Mouse (Mus musculus) stomach, postnatal 0 days (tissue): ENCODE measurements at regions not wholly inside any gene's neighbourhood (a gene's known extent, or its start where the extent isn't known, plus 50 kb on each side); places are given as distances from the start of the nearest gene placed in this dataset.
A peak's percentile ranks its signal among the peaks of the same experiment; 100 is the strongest.

ENCODE experiments used
- ATAC-seq: fragments of 200-750 bp; cut with Nextera tagmentation; 2 replicates; pipeline ENCODE4 v1.8.0; 2017; ENCODE audit not compliant: low FRiP score, low TSS enrichment
- DNase-seq: peaks from one replicate; pipeline ENCODE4 v3.0.0-alpha.2; 2016; ENCODE audit warnings: low spot score
- H3K27ac ChIP-seq: fragments of 300-500 bp; sonication (generic); replicated peaks from 2 replicates; pipeline ENCODE4 v1.5.1; 2014; ENCODE audit warnings: mild to moderate bottlenecking, control low read depth
- H3K27me3 ChIP-seq: fragments of 300-500 bp; sonication (generic); 2 replicates; pipeline ENCODE4 v1.6.1; 2014; ENCODE audit warnings: low read length; ENCODE audit not compliant: control insufficient read depth, insufficient read depth
- H3K36me3 ChIP-seq: fragments of 300-500 bp; sonication (generic); 2 replicates; pipeline ENCODE4 v1.6.1; 2014; ENCODE audit warnings: low read length, mixed read lengths; ENCODE audit not compliant: control insufficient read depth, insufficient read depth
- H3K4me1 ChIP-seq: fragments of 300-500 bp; sonication (generic); replicated peaks from 2 replicates; pipeline ENCODE4 v1.6.1; 2014; ENCODE audit warnings: antibody characterized with exemption; ENCODE audit not compliant: control insufficient read depth, insufficient read depth
- H3K4me2 ChIP-seq: fragments of 300-500 bp; sonication (generic); replicated peaks from 2 replicates; pipeline ENCODE4 v1.6.1; 2014; ENCODE audit warnings: low read depth, mild to moderate bottlenecking, control low read depth, moderate library complexity
- H3K4me3 ChIP-seq: fragments of 300-500 bp; sonication (generic); 2 replicates; pipeline ENCODE4 v1.5.1; 2014; ENCODE audit warnings: low read depth, low read length, control low read depth
- H3K9ac ChIP-seq: fragments of 300-500 bp; sonication (generic); 2 replicates; pipeline ENCODE4 v1.6.1; 2014; ENCODE audit warnings: mild to moderate bottlenecking, low read length, control low read depth, mixed read lengths
- H3K9me3 ChIP-seq: fragments of 300-500 bp; sonication (generic); 2 replicates; pipeline ENCODE4 v1.6.1; 2016; ENCODE audit warnings: low read length; ENCODE audit not compliant: control insufficient read depth
- CTCF ChIP-seq: IDR thresholded peaks from 2 replicates; pipeline ENCODE4 v1.5.1; 2016; ENCODE audit warnings: antibody characterized with exemption, low read depth, mild to moderate bottlenecking, moderate library complexity
- EP300 ChIP-seq: optimal IDR thresholded peaks from 2 replicates; pipeline ENCODE3; 2016; ENCODE audit warnings: antibody characterized with exemption
- WGBS: fragments of 180-500 bp; shearing (Covaris S2); extraction: QIAGEN DNeasy Blood & Tissue Kit; methylation state at CpG from one replicate; pipeline ENCODE4 v1.1.7; 2014; 5-methylcytosine and 5-hydroxymethylcytosine counted together

- Histone ChIP-seq H3K4me2 (no peak overlapping the region), H3K9ac (no peak overlapping the region), H3K27me3 (no peaks in the 10 kb centered on the region), H3K4me3 (no peak overlapping the region), H3K4me1 (no peaks in the 10 kb centered on the region), H3K9me3 (no peaks in the 10 kb centered on the region), H3K36me3 (no peaks in the 10 kb centered on the region), H3K27ac (no peak overlapping the region)
- 34% methylated on average over 2 of the region's 2 CpGs for WGBS
- peak; percentile 34 for TF ChIP-seq CTCF
- TF ChIP-seq EP300, result no peak
- ATAC-seq, result no peak
- DNase-seq, result peak; percentile 30
These were observed 102.7 kb downstream of the Ptpn20 start for GRCm38 (mm10) chr14:33691690-33692089.

- Histone ChIP-seq H3K27ac (no peak overlapping the region), H3K4me3 (no peak overlapping the region), H3K9ac (no peak overlapping the region), H3K4me2 (no peak overlapping the region), H3K27me3 (no peaks in the 10 kb centered on the region), H3K9me3 (no peaks in the 10 kb centered on the region), H3K36me3 (no peaks in the 10 kb centered on the region), H3K4me1 (no peaks in the 10 kb centered on the region)
- TF ChIP-seq EP300 (no peak), CTCF (no peak)
- ATAC-seq, result no peak
- 72% methylated on average over 2 of the region's 2 CpGs for WGBS
- DNase-seq, result no peak
These were observed 105.2 kb downstream of the Ptpn20 start for GRCm38 (mm10) chr14:33694224-33694623.

DNA sequence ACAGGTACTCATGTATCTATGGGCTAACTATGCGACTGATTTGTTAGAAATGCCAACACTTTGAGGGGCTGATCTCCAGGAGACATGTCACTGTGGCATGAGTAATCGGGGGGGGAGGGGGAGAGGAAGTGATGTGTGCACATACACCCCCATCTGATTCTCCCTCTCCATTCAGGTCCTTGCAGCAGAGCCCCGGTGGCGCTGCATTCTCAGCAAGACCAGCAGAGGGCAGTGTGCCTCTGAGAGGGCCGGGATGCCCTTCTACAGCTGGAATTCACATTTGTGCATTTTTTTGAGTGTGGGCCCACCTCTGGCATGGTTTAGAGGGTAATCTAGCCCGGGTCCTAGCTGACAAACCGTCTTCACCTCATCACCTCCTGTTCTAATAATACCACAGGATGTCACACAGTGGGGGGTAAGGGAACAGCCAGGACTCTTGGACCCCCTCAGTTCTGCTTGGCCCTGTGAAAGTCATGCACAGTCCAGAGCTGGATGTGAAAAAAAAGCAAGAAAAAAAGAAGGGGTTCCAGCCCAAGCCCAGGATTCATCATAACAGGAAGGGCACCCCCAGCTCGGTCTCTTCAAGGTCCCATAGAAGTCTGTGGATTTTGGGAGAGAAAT, 106.5 kb downstream of the Ptpn20 start:
- Histone ChIP-seq H3K4me2 (no peak overlapping the region), H3K4me1 (no peaks in the 10 kb centered on the region), H3K9ac (no peak overlapping the region), H3K27ac (no peak overlapping the region), H3K4me3 (no peak overlapping the region), H3K27me3 (no peaks in the 10 kb centered on the region), H3K36me3 (no peaks in the 10 kb centered on the region), H3K9me3 (no peaks in the 10 kb centered on the region)
- DNase-seq (peak; percentile 78), ATAC-seq (no peak)
- TF ChIP-seq CTCF (peak; percentile 96), EP300 (no peak)
- WGBS, result 19% methylated on average over 8 of the region's 8 CpGs

DNA sequence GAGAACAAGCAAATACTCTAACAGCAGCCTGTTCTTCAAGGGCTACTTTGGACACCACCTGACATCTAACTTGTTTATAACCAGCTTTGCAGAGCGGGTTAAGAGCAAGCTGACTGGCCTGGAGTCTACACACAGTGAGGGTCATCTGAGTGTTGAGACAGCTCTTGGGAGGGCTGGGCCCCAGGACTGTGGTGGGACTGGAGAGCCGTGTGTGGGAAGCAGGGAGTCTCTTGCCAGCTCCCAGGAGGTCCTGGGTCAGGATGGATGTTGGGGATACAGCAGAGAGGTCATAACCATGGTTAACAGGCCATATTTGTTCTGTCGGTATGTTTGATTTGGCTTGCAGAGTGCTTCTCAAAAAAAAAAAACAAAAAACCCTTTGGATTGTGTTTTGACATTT, 107.8 kb downstream of the Ptpn20 start:
- H3K4me2 ChIP-seq, result no peak overlapping the region
- WGBS, result 50% methylated on average over 3 of the region's 3 CpGs
- no peaks in the 10 kb centered on the region for H3K36me3 ChIP-seq
- H3K9me3 ChIP-seq, result no peaks in the 10 kb centered on the region
- ATAC-seq (no peak), DNase-seq (no peak)
- no peak overlapping the region for H3K9ac ChIP-seq
- TF ChIP-seq CTCF (no peak), EP300 (no peak)
- no peaks in the 10 kb centered on the region for H3K27me3 ChIP-seq
- no peak overlapping the region for H3K4me3 ChIP-seq
- H3K27ac ChIP-seq, result no peak overlapping the region
- no peaks in the 10 kb centered on the region for H3K4me1 ChIP-seq

- TF ChIP-seq CTCF (no peak), EP300 (no peak)
- no peaks in the 10 kb centered on the region for H3K9me3 ChIP-seq
- no peak overlapping the region for H3K27ac ChIP-seq
- no peak overlapping the region for H3K4me2 ChIP-seq
- no peaks in the 10 kb centered on the region for H3K36me3 ChIP-seq
- no peak for DNase-seq
- H3K9ac ChIP-seq, result no peak overlapping the region
- H3K4me1 ChIP-seq, result no peaks in the 10 kb centered on the region
- H3K4me3 ChIP-seq, result no peak overlapping the region
- H3K27me3 ChIP-seq, result no peaks in the 10 kb centered on the region
- 83% methylated on average over 13 of the region's 13 CpGs for WGBS
- ATAC-seq, result no peak
These were observed 110.9 kb downstream of the Ptpn20 start for GRCm38 (mm10) chr14:33699777-33700438.

DNA sequence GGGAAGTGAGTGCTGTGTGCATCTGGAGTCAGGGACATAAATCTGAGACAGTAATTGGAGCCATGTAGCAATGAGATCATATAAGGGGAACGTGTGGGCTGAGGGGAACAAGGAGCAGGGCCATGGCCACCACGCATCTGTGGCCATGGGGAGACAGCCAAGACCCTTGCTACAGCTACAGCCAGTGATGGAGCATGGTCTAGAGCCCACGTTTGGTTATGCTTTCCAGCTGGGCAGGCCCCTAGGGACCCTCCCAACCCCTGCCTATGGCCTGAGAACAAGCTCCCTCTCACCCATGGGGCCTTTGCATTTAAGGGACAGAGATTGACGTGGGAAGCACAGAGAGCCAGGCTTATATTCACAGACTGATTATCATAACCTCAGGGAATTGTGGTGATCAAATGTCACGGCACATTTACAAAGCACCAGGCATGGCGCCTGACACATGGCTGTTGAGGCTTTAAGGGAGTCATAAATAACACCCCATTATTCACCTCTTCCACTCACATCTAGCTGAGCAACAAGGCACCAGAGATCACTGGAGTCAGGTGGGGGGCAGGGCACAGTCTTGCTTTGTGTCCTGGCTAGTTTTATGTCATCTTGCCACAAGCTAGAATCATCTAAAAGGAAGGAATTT, 118.8 kb downstream of the Ptpn20 start:
- Histone ChIP-seq H3K9me3 (no peaks in the 10 kb centered on the region), H3K36me3 (no peaks in the 10 kb centered on the region), H3K4me2 (no peak overlapping the region), H3K27me3 (no peaks in the 10 kb centered on the region), H3K4me1 (no peaks in the 10 kb centered on the region), H3K9ac (no peak overlapping the region), H3K27ac (no peak overlapping the region), H3K4me3 (no peak overlapping the region)
- TF ChIP-seq EP300 (no peak), CTCF (no peak)
- ATAC-seq (no peak), DNase-seq (no peak)
- WGBS, result 63% methylated on average over 6 of the region's 6 CpGs
